Mouse (Mus musculus): ENCODE measurements around the gene Cryga. TPM values are rescaled to one million over a fixed set of nuclear protein-coding genes. Genes with fewer than 3 reads are reported as not detected.

Cryga gene
- polyA plus RNA-seq, 1 experiment from 2014 or later: not detected

- no peak overlapping the region for H3K27ac ChIP-seq (ENCODE audit: low read depth)
- no peak overlapping the region for H3K9ac ChIP-seq (replicated peaks)
- ATAC-seq (no peak), DNase-seq (peak; percentile 30)
- H3K4me2 ChIP-seq (ENCODE audit: low read depth, low read length): no peak overlapping the region
- H3K4me1 ChIP-seq (ENCODE audit: insufficient read depth): peaks cover 1% of the 10 kb centered on the region; the same call in 1 of the 2 replicates
- H3K4me3 ChIP-seq (ENCODE audit: low read depth, low read length): no peak overlapping the region
- H3K36me3 ChIP-seq (replicated peaks; ENCODE audit: insufficient read depth, low read length): no peaks in the 10 kb centered on the region
- H3K9me3 ChIP-seq (ENCODE audit: low read length): no peaks in the 10 kb centered on the region
- TF ChIP-seq EP300 (IDR thresholded peaks at IDR 0.05; ENCODE audit: low read depth) (no peak), CTCF (IDR thresholded peaks at IDR 0.05; ENCODE audit: low read depth) (no peak)
- no peaks in the 10 kb centered on the region for H3K27me3 ChIP-seq (ENCODE audit: insufficient read depth, low read length)
- WGBS (ENCODE audit: insufficient replicate concordance): 75% methylated on average over 10 of the region's 10 CpGs
Observed at GRCm38 (mm10) chr1:65107654-65108279, 4.6 kb upstream of the Cryga start.

GRCm38 (mm10) chr1:65096953-65097352 is 6.2 kb downstream of the Cryga start:
- 76% methylated on average over 3 of the region's 3 CpGs for WGBS (ENCODE audit: insufficient replicate concordance)
- ATAC-seq: no peak

GRCm38 (mm10) chr1:65091566-65091965 is 11.6 kb downstream of the Cryga start:
- no peak overlapping the region for H3K4me3 ChIP-seq (ENCODE audit: low read depth, low read length)
- H3K4me2 ChIP-seq (ENCODE audit: low read depth, low read length): no peak overlapping the region
- no peaks in the 10 kb centered on the region for H3K27me3 ChIP-seq (ENCODE audit: insufficient read depth, low read length)
- DNase-seq (no peak), ATAC-seq (no peak)
- H3K9me3 ChIP-seq (ENCODE audit: low read length): no peaks in the 10 kb centered on the region
- no peak overlapping the region for H3K9ac ChIP-seq (replicated peaks)
- TF ChIP-seq CTCF (IDR thresholded peaks at IDR 0.05; ENCODE audit: low read depth) (no peak), EP300 (IDR thresholded peaks at IDR 0.05; ENCODE audit: low read depth) (no peak)
- H3K27ac ChIP-seq (ENCODE audit: low read depth): no peak overlapping the region
- H3K36me3 ChIP-seq (replicated peaks; ENCODE audit: insufficient read depth, low read length): no peaks in the 10 kb centered on the region
- peaks cover 9% of the 10 kb centered on the region; the same call in 1 of the 2 replicates for H3K4me1 ChIP-seq (ENCODE audit: insufficient read depth)
- 85% methylated on average over 3 of the region's 3 CpGs for WGBS (ENCODE audit: insufficient replicate concordance)

More at GRCm38 (mm10) chr1:65096953-65097352, 6.2 kb downstream of the Cryga start:
- H3K4me1 ChIP-seq (ENCODE audit: insufficient read depth): no peaks in the 10 kb centered on the region
- H3K9me3 ChIP-seq (ENCODE audit: low read length): no peaks in the 10 kb centered on the region
- H3K27me3 ChIP-seq (ENCODE audit: insufficient read depth, low read length): no peaks in the 10 kb centered on the region
- no peaks in the 10 kb centered on the region for H3K36me3 ChIP-seq (replicated peaks; ENCODE audit: insufficient read depth, low read length)
- DNase-seq: no peak
- no peak overlapping the region for H3K4me3 ChIP-seq (ENCODE audit: low read depth, low read length)
- no peak for TF ChIP-seq EP300 (IDR thresholded peaks at IDR 0.05; ENCODE audit: low read depth)
- TF ChIP-seq CTCF (IDR thresholded peaks at IDR 0.05; ENCODE audit: low read depth): no peak
- no peak overlapping the region for H3K4me2 ChIP-seq (ENCODE audit: low read depth, low read length)
- no peak overlapping the region for H3K27ac ChIP-seq (ENCODE audit: low read depth)
- no peak overlapping the region for H3K9ac ChIP-seq (replicated peaks)

GRCm38 (mm10) chr1:65090370-65090769 is 12.8 kb downstream of the Cryga start:
- peaks cover 9% of the 10 kb centered on the region; the same call in 1 of the 2 replicates for H3K4me1 ChIP-seq (ENCODE audit: insufficient read depth)
- H3K36me3 ChIP-seq (replicated peaks; ENCODE audit: insufficient read depth, low read length): no peaks in the 10 kb centered on the region
- H3K4me3 ChIP-seq (ENCODE audit: low read depth, low read length): no peak overlapping the region
- H3K27me3 ChIP-seq (ENCODE audit: insufficient read depth, low read length): no peaks in the 10 kb centered on the region
- no peak overlapping the region for H3K27ac ChIP-seq (ENCODE audit: low read depth)
- 16% methylated on average over 2 of the region's 2 CpGs for WGBS (ENCODE audit: insufficient replicate concordance)
- H3K9ac ChIP-seq (replicated peaks): no peak overlapping the region
- no peak overlapping the region for H3K4me2 ChIP-seq (ENCODE audit: low read depth, low read length)
- ATAC-seq: peak; percentile 78
- H3K9me3 ChIP-seq (ENCODE audit: low read length): no peaks in the 10 kb centered on the region
- TF ChIP-seq CTCF (IDR thresholded peaks at IDR 0.05; ENCODE audit: low read depth) (no peak), EP300 (IDR thresholded peaks at IDR 0.05; ENCODE audit: low read depth) (no peak)
- peak; percentile 56 for DNase-seq

GRCm38 (mm10) chr1:65088567-65089356 is 14.4 kb downstream of the Cryga start:
- peaks cover 9% of the 10 kb centered on the region; the same call in 1 of the 2 replicates for H3K4me1 ChIP-seq (ENCODE audit: insufficient read depth)
- peak; percentile 50 for ATAC-seq
- TF ChIP-seq CTCF (IDR thresholded peaks at IDR 0.05; ENCODE audit: low read depth): peak; percentile 29; the same call in 1 of the 2 replicates
- TF ChIP-seq EP300 (IDR thresholded peaks at IDR 0.05; ENCODE audit: low read depth): no peak
- H3K9me3 ChIP-seq (ENCODE audit: low read length): no peaks in the 10 kb centered on the region
- H3K4me3 ChIP-seq (ENCODE audit: low read depth, low read length): no peak overlapping the region
- no peak overlapping the region for H3K4me2 ChIP-seq (ENCODE audit: low read depth, low read length)
- DNase-seq: no peak
- H3K27me3 ChIP-seq (ENCODE audit: insufficient read depth, low read length): no peaks in the 10 kb centered on the region
- H3K9ac ChIP-seq (replicated peaks): no peak overlapping the region
- H3K36me3 ChIP-seq (replicated peaks; ENCODE audit: insufficient read depth, low read length): no peaks in the 10 kb centered on the region
- 57% methylated on average over 6 of the region's 6 CpGs for WGBS (ENCODE audit: insufficient replicate concordance)
- H3K27ac ChIP-seq (ENCODE audit: low read depth): no peak overlapping the region

GRCm38 (mm10) chr1:65082188-65082587 is 21.0 kb downstream of the Cryga start, which contains the start of gene Crygb:
Crygb (minus strand) TSS chr1:65082288.
- H3K36me3 ChIP-seq (replicated peaks; ENCODE audit: insufficient read depth, low read length): no peaks in the 10 kb centered on the region
- no peak within 1 kb of the TSS for H3K4me2 ChIP-seq (ENCODE audit: low read depth, low read length)
- H3K4me1 ChIP-seq (ENCODE audit: insufficient read depth): no peaks in the 10 kb centered on the region
- no peaks in the 10 kb centered on the region for H3K9me3 ChIP-seq (ENCODE audit: low read length)
- H3K9ac ChIP-seq (replicated peaks): no peak within 1 kb of the TSS
- no peak for TF ChIP-seq CTCF (IDR thresholded peaks at IDR 0.05; ENCODE audit: low read depth)
- TF ChIP-seq EP300 (IDR thresholded peaks at IDR 0.05; ENCODE audit: low read depth): no peak
- H3K27me3 ChIP-seq (ENCODE audit: insufficient read depth, low read length): no peaks in the 10 kb centered on the region
- DNase-seq (no peak), ATAC-seq (no peak)
- 45% methylated on average over 7 of the region's 7 CpGs for WGBS (ENCODE audit: insufficient replicate concordance)
- no peak within 1 kb of the TSS for H3K27ac ChIP-seq (ENCODE audit: low read depth)
- H3K4me3 ChIP-seq (ENCODE audit: low read depth, low read length): no peak within 1 kb of the TSS
